In genomic region chr4:135385614-135386013, GRCm38 (mm10) we compare ENCODE assay signal across 11 mouse cellular contexts. TPM values are rescaled to one million over a fixed set of nuclear protein-coding genes. Genes with fewer than 3 reads are reported as not detected.
DNase-seq lines count a peak whose midpoint lies in the region; ATAC-seq and TF ChIP-seq lines count a peak whose summit lies in the region.
"Had no signal": no experiment of that assay in that cellular context is flagged by ENCODE, and none has a peak within 500 bp of the region (broad histone marks: within the 10 kb centered on the region; RNA-seq: fewer than 3 reads in every experiment).

No protein-coding gene starts in this region.

- intact Hi-C loops in left cerebral cortex, postnatal 14 days (cut with DNase I) = no loop called here

- peaks cover 21% of the 10 kb centered on the region for H3K4me1 ChIP-seq in forebrain, embryonic 10.5 days
- H3K4me1 ChIP-seq in forebrain, embryonic 16.5 days (replicated peaks; ENCODE audit: control insufficient read depth, insufficient read depth, low read length) = no peaks in the 10 kb centered on the region
- peaks cover 12% of the 10 kb centered on the region for H3K4me1 ChIP-seq in lung, embryonic 16.5 days (replicated peaks; ENCODE audit: control insufficient read depth, insufficient read depth, low read length)
- H3K4me1 ChIP-seq in limb, embryonic 14.5 days (ENCODE audit: control insufficient read depth, insufficient read depth, low read length) = no peaks in the 10 kb centered on the region

- H3K9me3 ChIP-seq in forebrain, embryonic 10.5 days = no peaks in the 10 kb centered on the region
- no peaks in the 10 kb centered on the region for H3K9me3 ChIP-seq in forebrain, embryonic 16.5 days (ENCODE audit: control insufficient read depth, low read length)
- H3K9me3 ChIP-seq in lung, embryonic 16.5 days (ENCODE audit: control insufficient read depth, low read length) = no peaks in the 10 kb centered on the region
- H3K9me3 ChIP-seq in limb, embryonic 14.5 days (ENCODE audit: control insufficient read depth, low read length) = no peaks in the 10 kb centered on the region

- no peaks in the 10 kb centered on the region for H3K36me3 ChIP-seq in forebrain, embryonic 10.5 days (replicated peaks)
- H3K36me3 ChIP-seq in forebrain, embryonic 16.5 days (ENCODE audit: control insufficient read depth, insufficient read depth) = no peaks in the 10 kb centered on the region
- no peaks in the 10 kb centered on the region for H3K36me3 ChIP-seq in lung, embryonic 16.5 days (ENCODE audit: control insufficient read depth, insufficient read depth, low read length)
- H3K36me3 ChIP-seq in limb, embryonic 14.5 days (ENCODE audit: control insufficient read depth, insufficient read depth, low read length) = no peaks in the 10 kb centered on the region

- H3K9ac ChIP-seq in forebrain, embryonic 16.5 days (replicated peaks; ENCODE audit: low read depth, low read length) = no peak overlapping the region
- H3K9ac ChIP-seq in lung, embryonic 16.5 days (ENCODE audit: low read length) = 0 out of 2 replicates have a peak overlapping the region, but pooled peaks have one; percentile 4
- H3K9ac ChIP-seq in limb, embryonic 14.5 days (ENCODE audit: low read depth, low read length, severe bottlenecking) = no peak overlapping the region

- 63% methylated on average over 10 of the region's 10 CpGs for WGBS in forebrain, embryonic 10.5 days
- 35% methylated on average over 10 of the region's 10 CpGs for WGBS in forebrain, embryonic 16.5 days
- WGBS in lung, embryonic 16.5 days = 22% methylated on average over 10 of the region's 10 CpGs
- WGBS in limb, embryonic 14.5 days = 52% methylated on average over 10 of the region's 10 CpGs

- peak overlapping the region; percentile 4; the same call in 1 of the 2 replicates for H3K27ac ChIP-seq in forebrain, embryonic 10.5 days
- H3K27ac ChIP-seq in forebrain, embryonic 16.5 days (ENCODE audit: low read length) = no peak overlapping the region
- H3K27ac ChIP-seq in lung, embryonic 16.5 days (ENCODE audit: low read length) = peak overlapping the region; percentile 37; the same call in 1 of the 2 replicates
- no peak overlapping the region; the same call in 1 of the 2 replicates for H3K27ac ChIP-seq in limb, embryonic 14.5 days (replicated peaks; ENCODE audit: low read depth, low read length)

- no peak for ATAC-seq in forebrain, embryonic 16.5 days
- ATAC-seq in lung, embryonic 16.5 days (ENCODE audit: low read depth) = peak; percentile 82
- ATAC-seq in limb, embryonic 14.5 days (ENCODE audit: low FRiP score, low read depth) = peak; percentile 74
- ATAC-seq: intestine, embryonic 16.5 days had no signal

- H3K4me2 ChIP-seq in forebrain, embryonic 16.5 days (ENCODE audit: low read length) = no peak overlapping the region
- H3K4me2 ChIP-seq in lung, embryonic 16.5 days (ENCODE audit: low read depth, low read length) = peak overlapping the region; percentile 34
- peak overlapping the region; percentile 20 for H3K4me2 ChIP-seq in limb, embryonic 14.5 days (replicated peaks; ENCODE audit: low read depth, low read length, severe bottlenecking)
- H3K4me2 ChIP-seq: midbrain, embryonic 11.5 days had no signal

- H3K27me3 ChIP-seq in forebrain, embryonic 10.5 days (ENCODE audit: poor library complexity, severe bottlenecking) = peaks cover 14% of the 10 kb centered on the region
- H3K27me3 ChIP-seq in forebrain, embryonic 16.5 days (replicated peaks; ENCODE audit: control insufficient read depth, insufficient read depth, low read length) = no peaks in the 10 kb centered on the region
- H3K27me3 ChIP-seq in lung, embryonic 16.5 days (ENCODE audit: control insufficient read depth, insufficient read depth, low read depth, low read length) = no peaks in the 10 kb centered on the region
- no peaks in the 10 kb centered on the region for H3K27me3 ChIP-seq in limb, embryonic 14.5 days (ENCODE audit: control insufficient read depth, insufficient read depth, low read length)

- no peak for TF ChIP-seq POLR2A in limb, embryonic 14.5 days (IDR thresholded peaks at IDR 0.05; ENCODE audit: borderline replicate concordance, extremely low read depth, insufficient read depth, insufficient read length)

- no peak for DNase-seq in forebrain, embryonic 10.5 days (ENCODE audit: extremely low spot score, low spot score)
- DNase-seq in lung, adult 18-20 months = no peak
- DNase-seq in kidney, adult 18-20 months = peak; percentile 31
- DNase-seq in limb, embryonic 14.5 days (ENCODE audit: low spot score) = peak; percentile 58
- no peak for DNase-seq in adrenal gland, postnatal 10 days
- no peak for DNase-seq in left cerebral cortex, postnatal 14 days (ENCODE audit: low spot score in 2 of 2)
- DNase-seq: cerebellum, adult 9-11 months had no signal

- no peak overlapping the region for H3K4me3 ChIP-seq in forebrain, embryonic 10.5 days
- no peak overlapping the region for H3K4me3 ChIP-seq in forebrain, embryonic 16.5 days (replicated peaks; ENCODE audit: low read length)
- peak overlapping the region; percentile 1; the same call in 1 of the 2 replicates for H3K4me3 ChIP-seq in lung, embryonic 16.5 days (ENCODE audit: low read length)
- H3K4me3 ChIP-seq in limb, embryonic 14.5 days (replicated peaks; ENCODE audit: low read length) = 0 out of 2 replicates have a peak overlapping the region, but pooled peaks have one; percentile 16

RNA-seq across cellular contexts. Expression of gene Ncmap, which starts 12.4 kb away (rescaled TPM):
- 0.40 and 0.52 TPM in 2 replicates for polyA plus RNA-seq in forebrain, embryonic 10.5 days (2016; fragmentation: Nextera tagmentation; extraction: Ambion mirVana)
- 0.71 and 0.83 TPM in 2 replicates for polyA plus RNA-seq in forebrain, embryonic 16.5 days (2015; fragmentation: Nextera tagmentation; extraction: Ambion mirVana)
- 7.4 and 8.5 TPM in 2 replicates for polyA plus RNA-seq in lung, embryonic 16.5 days (2015; fragmentation: Nextera tagmentation; extraction: Ambion mirVana)
- 20.9 and 30.3 TPM in 2 replicates for polyA plus RNA-seq in limb, embryonic 14.5 days (2012; rRNA removed)
- polyA plus RNA-seq in limb, embryonic 14.5 days (2014; fragmentation: Nextera tagmentation; extraction: Ambion mirVana) = 11.9 and 12.8 TPM in 2 replicates
- total RNA-seq in adrenal gland, postnatal 10 days (2021) = under 1 TPM; 0.63 to 0.73 TPM
- under 1 TPM in 1 of 2 experiments, not detected in 1; 0.91 TPM for total RNA-seq in left cerebral cortex, postnatal 14 days (2021)

RNA-seq across cellular contexts. Expression of gene Srrm1, which starts 32.5 kb away (rescaled TPM):
- 235 and 240 TPM in 2 replicates for polyA plus RNA-seq in forebrain, embryonic 10.5 days (2016; fragmentation: Nextera tagmentation; extraction: Ambion mirVana)
- 179 and 198 TPM in 2 replicates for polyA plus RNA-seq in forebrain, embryonic 16.5 days (2015; fragmentation: Nextera tagmentation; extraction: Ambion mirVana)
- 193 and 220 TPM in 2 replicates for polyA plus RNA-seq in lung, embryonic 16.5 days (2015; fragmentation: Nextera tagmentation; extraction: Ambion mirVana)
- polyA plus RNA-seq in limb, embryonic 14.5 days (2012; rRNA removed) = 158 and 197 TPM in 2 replicates
- polyA plus RNA-seq in limb, embryonic 14.5 days (2014; fragmentation: Nextera tagmentation; extraction: Ambion mirVana) = 176 and 202 TPM in 2 replicates
- 100 to 1,000 TPM; 104 to 137 TPM for total RNA-seq in adrenal gland, postnatal 10 days (2021)
- total RNA-seq in left cerebral cortex, postnatal 14 days (2021) = 100 to 1,000 TPM; 112 to 137 TPM

RNA-seq across cellular contexts. Expression of gene Rcan3, which starts 48.0 kb away (rescaled TPM):
- 10.4 and 10.7 TPM in 2 replicates for polyA plus RNA-seq in forebrain, embryonic 10.5 days (2016; fragmentation: Nextera tagmentation; extraction: Ambion mirVana)
- 30.9 and 36.6 TPM in 2 replicates for polyA plus RNA-seq in forebrain, embryonic 16.5 days (2015; fragmentation: Nextera tagmentation; extraction: Ambion mirVana)
- 10.7 and 11.8 TPM in 2 replicates for polyA plus RNA-seq in lung, embryonic 16.5 days (2015; fragmentation: Nextera tagmentation; extraction: Ambion mirVana)
- polyA plus RNA-seq in limb, embryonic 14.5 days (2012; rRNA removed) = 16.1 and 18.0 TPM in 2 replicates
- polyA plus RNA-seq in limb, embryonic 14.5 days (2014; fragmentation: Nextera tagmentation; extraction: Ambion mirVana) = 14.0 and 17.3 TPM in 2 replicates
- total RNA-seq in adrenal gland, postnatal 10 days (2021) = 10 to 100 TPM; 18.0 to 23.0 TPM
- total RNA-seq in left cerebral cortex, postnatal 14 days (2021) = 10 to 100 TPM; 34.7 to 36.8 TPM

Comparison
In these comparisons a context has a peak if more than half of its experiments do, and no peak if none do; other contexts are left out.
1. H3K27ac ChIP-seq: peak in forebrain, embryonic 10.5 days (single experiment) and lung, embryonic 16.5 days (single experiment); none in forebrain, embryonic 16.5 days (single experiment) and limb, embryonic 14.5 days (single experiment).
2. DNase-seq: peak in kidney, adult 18-20 months (single experiment) and limb, embryonic 14.5 days (single experiment); none in forebrain, embryonic 10.5 days (single experiment), lung, adult 18-20 months (0 of 2), adrenal gland, postnatal 10 days (single experiment) and left cerebral cortex, postnatal 14 days (0 of 2).
3. H3K4me3 ChIP-seq: peak in lung, embryonic 16.5 days (single experiment) and limb, embryonic 14.5 days (single experiment); none in forebrain, embryonic 10.5 days (single experiment) and forebrain, embryonic 16.5 days (single experiment).